Mouse (Mus musculus) kidney, adult 18-20 months (tissue): ENCODE results near the gene Ampd1.

ENCODE experiments used
- DNase-seq: peaks from one replicate; pipeline ENCODE4 v3.0.0; 2021

Ampd1 gene

DNA sequence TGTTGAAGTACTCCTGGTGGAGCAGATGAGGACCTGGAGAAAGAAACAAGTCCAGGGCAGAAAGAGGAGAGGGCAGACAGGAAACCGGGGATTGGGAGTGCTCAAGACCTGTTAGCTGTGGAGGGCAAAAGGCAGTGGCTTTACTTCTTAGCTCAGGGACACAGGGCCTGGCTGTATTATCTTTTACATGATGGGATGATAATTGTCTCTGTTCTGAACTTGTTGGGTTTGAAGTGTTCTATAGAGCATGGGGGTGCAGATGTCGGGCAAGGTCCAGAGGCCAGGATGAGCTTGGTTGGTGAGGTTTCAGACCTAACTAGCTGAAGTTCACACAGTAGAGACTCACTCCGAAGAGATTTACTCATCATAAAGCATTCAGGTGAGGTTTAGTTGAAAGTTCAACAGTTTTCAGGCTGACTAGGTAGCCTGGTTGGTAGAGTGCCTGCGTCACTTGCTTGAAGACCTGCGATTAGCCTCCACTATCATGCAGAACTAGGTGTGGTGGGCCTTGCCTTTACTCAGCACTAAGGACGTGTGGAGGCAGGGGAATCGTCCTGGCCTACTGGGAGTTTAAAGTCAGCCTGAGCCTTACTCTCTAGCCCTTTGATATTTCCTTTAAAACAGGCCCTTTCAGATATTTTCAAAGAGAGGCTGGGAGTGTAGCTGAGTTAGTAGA, 33.9 kb downstream of the Ampd1 start:
- DNase-seq: no peak

DNA sequence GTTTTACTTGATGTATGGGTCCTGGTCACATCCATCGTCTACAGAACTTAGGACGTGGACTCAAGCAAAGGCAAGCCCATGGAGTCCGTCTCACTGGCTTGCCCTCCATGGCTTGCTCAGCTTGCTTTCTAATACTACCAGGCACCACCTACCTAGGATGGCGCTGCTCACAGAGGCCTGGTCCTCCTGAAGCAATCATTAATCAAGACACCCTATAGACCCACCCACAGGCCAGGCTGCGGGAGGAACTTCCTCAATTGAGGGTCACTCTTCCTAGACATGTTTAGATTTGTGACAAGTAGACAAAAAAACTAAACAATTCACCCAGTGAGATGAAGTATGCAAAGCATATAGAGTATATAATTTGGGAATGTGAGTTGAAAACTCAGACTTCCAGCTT, 38.4 kb downstream of the Ampd1 start:
- DNase-seq: no peak

DNA sequence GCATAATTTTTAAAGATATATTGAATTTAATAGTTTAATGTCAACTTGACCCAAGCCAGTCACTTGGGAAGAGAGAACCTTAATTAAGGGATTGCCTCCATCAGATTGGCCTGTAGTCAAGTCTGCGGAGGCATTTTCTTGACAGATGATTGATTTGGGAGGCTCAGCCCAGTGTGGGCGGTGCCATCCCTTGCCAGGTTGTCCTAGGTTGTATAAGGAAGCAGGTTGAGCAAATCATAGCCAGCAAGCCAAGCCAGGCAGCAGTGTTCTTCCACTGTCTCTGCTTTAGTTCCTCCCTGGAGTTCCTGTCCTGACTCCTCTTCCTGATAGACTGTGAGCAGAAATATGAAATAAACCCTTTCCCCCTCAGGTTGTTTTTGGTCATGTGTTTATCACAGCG, 49.8 kb downstream of the Ampd1 start:
- no peak for DNase-seq

- DNase-seq: no peak
These were observed 52.3 kb downstream of the Ampd1 start for GRCm38 (mm10) chr3:103126138-103126537.

- no peak for DNase-seq
These were observed 53.4 kb downstream of the Ampd1 start for GRCm38 (mm10) chr3:103127177-103127576.

- DNase-seq: no peak
These were observed 53.9 kb downstream of the Ampd1 start for GRCm38 (mm10) chr3:103127721-103128120.

- DNase-seq: no peak
These were observed 54.4 kb downstream of the Ampd1 start for GRCm38 (mm10) chr3:103128251-103128650.

- no peak for DNase-seq
These were observed 55.7 kb downstream of the Ampd1 start for GRCm38 (mm10) chr3:103129367-103130159.

- peak; percentile 14 for DNase-seq
These were observed 56.5 kb downstream of the Ampd1 start for GRCm38 (mm10) chr3:103130236-103130751.

GRCm38 (mm10) chr3:103133098-103133497, 59.3 kb downstream of the Ampd1 start:
- no peak for DNase-seq

- DNase-seq: no peak
These were observed 62.7 kb downstream of the Ampd1 start for GRCm38 (mm10) chr3:103136414-103137077.

DNA sequence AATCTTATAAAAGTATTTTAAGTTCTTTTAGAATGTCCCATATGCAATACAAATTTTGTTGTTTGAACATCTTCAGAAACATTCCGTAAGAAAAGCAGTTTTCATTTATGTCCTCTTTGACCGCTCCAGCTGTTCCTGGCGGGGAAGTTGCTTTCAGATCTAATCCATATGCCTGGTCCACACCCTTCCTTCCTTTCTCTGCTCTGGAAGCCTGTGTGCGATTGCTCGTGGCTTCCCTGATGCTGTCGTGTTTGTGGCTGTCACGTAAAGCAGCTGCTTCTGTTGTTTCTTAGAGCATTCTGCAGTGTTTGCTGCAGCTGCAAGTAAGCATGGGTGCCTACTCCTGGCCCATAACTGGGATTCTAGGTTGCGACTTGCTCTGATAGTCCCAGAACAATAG, 65.2 kb downstream of the Ampd1 start:
- peak; percentile 8 for DNase-seq

DNA sequence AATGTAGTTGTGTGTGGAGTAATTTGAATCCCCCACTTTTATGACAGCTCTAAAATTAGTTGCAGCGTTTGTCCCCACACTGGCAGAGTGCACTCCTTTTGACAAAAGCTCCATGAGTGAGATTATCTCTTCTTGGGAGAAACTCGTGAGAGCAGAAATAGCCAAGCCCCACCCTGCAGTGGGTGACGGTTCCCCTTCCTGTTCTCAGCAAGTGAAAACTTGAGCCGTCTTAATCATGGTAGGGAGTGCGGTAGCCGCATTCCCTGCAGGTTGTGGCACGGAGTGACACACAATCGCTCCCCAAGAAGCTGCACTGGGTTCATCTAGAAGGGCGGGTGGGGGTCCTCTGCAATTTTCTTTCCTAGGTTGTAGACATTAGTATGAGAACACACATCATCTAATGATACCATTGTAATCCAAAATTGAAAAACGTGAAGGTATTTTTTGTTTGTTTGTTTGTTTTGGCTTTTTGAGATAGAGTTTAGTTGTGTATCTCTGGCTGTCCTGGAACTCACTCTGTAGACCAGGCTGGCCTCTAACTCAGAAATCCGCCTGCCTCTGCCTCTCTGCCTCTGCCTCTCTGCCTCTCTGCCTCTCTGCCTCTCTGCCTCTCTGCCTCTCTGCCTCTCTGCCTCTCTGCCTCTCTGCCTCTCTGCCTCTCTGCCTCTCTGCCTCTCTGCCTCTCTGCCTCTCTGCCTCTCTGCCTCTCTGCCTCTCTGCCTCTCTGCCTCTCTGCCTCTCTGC, 66.5 kb downstream of the Ampd1 start:
- peak; percentile 22 for DNase-seq

DNA sequence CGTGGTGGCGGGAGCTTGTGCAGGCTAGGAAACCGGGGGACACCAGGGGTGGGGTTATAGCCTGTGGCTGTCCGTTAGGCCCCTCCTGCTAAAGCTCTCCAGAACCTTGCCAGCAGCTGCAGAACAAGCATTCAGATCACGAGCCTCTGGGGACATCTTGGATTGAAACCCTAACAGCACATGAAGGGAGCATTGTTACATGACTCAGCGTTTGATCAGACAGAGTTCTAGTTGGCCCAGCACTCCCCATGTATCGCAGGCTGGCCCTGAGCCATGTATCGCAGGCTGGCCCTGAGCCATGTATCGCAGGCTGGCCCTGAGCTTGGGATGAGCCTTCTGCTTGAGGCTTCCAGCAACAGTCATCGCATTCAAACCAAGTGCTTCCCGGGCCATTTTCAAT, 67.5 kb downstream of the Ampd1 start:
- DNase-seq: no peak

DNA sequence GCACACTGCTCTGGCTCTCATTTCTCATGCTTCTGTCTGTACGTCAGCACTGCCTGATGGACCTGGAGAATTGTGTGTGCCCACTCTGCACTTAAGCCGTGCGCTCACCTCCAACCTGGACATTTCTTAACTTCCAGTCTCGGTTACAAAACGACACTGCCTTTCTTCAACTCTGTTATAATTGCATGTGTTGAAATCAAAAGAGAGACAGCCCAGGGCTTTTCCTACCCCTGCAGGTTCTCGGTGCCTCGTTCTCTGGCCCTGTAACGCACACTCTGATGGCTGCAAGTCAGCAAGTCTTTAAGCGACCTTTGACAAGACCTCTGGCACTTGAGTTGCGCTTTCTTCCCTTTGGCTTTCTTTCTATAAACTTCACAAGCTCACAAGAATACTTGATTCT, 68.6 kb downstream of the Ampd1 start:
- no peak for DNase-seq

DNA sequence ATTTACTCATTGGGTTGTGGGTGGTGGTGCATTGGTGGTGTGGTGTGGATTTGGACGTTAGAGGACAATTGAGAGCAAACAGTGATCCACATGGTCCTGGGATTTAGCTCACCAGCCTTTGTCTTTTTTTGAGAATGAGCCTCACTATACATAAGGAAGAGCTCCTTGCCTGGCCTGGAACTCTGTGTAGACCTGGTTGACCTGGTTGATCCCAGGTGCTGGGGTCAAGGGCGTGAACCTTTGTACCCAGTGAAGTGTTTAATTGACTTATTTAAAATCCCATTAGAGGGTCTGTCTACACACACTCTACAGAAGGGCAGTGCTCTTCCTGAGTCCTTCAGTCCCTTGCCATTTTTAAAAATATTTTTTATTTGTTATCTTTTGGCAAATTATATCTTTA, 71.5 kb downstream of the Ampd1 start:
- no peak for DNase-seq

GRCm38 (mm10) chr3:103145791-103146190, 72.0 kb downstream of the Ampd1 start:
- DNase-seq: no peak

- DNase-seq: no peak
These were observed 72.7 kb downstream of the Ampd1 start for GRCm38 (mm10) chr3:103146330-103147166.

DNA sequence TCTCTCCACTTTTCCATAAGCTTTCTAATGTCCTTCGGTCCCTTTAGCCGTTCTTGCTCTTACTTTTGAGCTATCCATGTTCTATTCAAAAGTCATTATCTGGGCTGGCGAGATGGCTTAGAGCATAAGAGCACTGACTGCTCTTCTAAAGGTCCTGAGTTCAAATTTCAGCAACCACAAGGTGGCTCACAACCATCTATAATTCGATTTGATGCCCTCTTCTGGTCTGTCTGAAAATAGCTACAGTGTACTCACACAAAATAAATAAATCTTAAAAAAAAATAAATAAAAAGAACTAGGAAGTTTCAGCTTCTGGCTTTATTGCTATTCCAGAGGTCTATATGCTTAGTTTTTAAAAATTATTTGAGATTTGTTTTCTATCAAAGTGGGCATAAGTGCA, 74.0 kb downstream of the Ampd1 start:
- no peak for DNase-seq

- no peak for DNase-seq
These were observed 75.1 kb downstream of the Ampd1 start for GRCm38 (mm10) chr3:103148941-103149340.
